Mouse (Mus musculus): Measurements from ENCODE around the gene Cttnbp2. TPM values are rescaled to one million over a fixed set of nuclear protein-coding genes. Genes with fewer than 3 reads are reported as not detected.

Gene Cttnbp2
- 3.0 and 4.2 TPM in 2 replicates for polyA plus RNA-seq (2012; rRNA removed)

DNA sequence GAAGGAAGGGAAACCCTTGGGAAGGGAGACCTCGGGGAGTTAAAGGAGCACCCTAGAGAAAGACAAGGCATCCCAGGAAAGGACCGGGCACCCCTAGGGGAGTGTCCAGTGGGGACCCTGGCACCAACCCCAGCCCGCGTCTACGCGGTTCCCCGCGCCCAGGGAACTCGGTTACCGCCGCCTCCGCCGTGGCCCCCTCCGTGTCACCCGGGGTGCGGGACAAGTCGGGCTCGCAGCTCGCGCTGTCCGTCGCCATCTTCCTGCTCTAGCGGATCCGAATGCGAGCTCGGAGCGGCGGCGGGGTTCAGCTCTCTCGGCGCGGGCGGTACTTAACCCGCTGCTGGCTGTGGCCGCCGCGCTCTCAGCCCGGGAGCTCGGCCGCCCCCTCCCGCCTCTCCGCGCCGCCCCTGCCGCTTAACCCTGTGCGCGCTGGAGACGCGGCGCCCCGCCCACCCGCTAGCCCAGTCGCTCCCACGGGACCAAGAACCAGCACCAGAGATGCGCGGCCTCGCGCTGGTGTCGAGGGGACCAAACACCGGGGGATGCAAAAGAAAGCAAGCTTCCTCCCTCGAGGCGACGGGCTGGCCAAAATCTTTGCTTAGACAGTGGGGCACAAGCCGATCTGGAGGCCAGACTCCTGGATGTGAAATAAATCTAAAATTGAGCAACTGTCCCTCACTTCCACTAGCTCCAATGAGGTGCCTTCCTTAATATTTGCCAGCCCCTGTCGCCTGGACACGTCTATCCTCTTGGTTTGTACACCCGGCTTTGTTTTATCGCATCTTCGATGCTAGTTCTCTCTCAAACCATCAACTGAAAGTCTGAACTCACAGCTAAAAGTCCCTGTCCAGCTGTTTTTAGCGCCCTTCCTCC, at the start of gene Cttnbp2:
Gene Cttnbp2 (minus strand): TSS at position 364 of the 873 bp plus-strand sequence.
- DNase-seq (ENCODE audit: low spot score), result peak; percentile 62

DNA sequence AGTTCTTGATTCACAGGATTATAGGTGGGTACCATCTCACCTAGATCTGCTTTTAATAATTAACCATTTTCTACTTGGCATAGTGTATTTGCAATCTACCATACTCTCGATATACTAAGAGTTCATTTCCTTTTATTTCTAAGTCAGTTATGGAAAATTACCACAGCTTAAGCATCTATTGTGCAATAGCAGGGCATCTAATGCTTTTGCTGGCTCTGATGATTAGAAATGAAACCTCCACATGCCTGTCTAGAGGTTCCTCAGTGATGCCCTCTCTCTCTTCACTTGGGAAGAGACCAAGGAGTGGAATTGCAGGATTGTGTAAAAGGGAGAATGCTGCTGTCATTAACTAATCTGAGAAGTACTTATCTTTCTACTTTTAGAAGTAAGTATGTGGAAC, 44.4 kb upstream of the Cttnbp2 start:
- no peak for DNase-seq (ENCODE audit: low spot score)

- DNase-seq (ENCODE audit: low spot score), result no peak
Measured at GRCm38 (mm10) chr6:18547516-18548465, 33.1 kb upstream of the Cttnbp2 start.

- DNase-seq (ENCODE audit: low spot score), result no peak
Measured at GRCm38 (mm10) chr6:18543878-18544277, 29.2 kb upstream of the Cttnbp2 start.

DNA sequence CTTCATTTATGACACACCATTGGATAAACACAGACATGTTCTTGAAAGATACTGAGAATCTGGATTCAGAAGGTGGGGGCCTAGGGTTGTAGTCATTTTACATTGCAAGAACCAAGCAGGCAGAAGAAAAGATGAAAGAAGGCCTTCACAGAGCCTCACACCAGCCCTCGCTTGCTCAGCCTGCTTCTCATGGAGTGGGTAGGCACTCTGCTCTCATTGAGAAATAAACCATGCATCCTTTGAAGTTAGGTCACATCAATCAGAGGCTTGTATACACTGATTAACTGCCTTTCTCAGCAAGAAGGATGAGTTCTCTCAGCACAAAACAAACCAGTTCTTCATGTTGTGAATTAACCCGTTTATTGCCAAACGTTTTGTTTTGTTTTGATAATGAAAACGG, 25.8 kb upstream of the Cttnbp2 start:
- DNase-seq (ENCODE audit: low spot score), result no peak

DNA sequence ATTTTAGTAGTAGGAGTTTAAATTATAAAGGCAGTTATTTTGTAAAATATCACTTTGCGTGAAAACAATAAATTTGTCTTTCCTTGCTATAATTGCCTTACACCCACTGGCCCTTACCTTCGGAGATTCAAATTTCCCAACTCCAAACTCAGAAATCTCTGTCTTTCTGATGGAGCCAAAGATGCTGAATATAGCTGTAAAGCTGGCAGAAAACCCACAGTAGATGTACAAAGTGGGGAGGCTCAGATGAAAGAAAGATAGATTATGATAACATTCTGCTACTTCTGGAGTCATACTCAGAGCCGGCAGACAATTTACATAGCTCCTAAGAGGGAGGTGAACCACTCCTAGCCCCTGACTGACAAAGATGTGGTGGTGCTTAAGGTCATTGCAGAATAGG, 15.8 kb upstream of the Cttnbp2 start:
- no peak for DNase-seq (ENCODE audit: low spot score)

GRCm38 (mm10) chr6:18517626-18518025, 3.0 kb upstream of the Cttnbp2 start:
- no peak for DNase-seq (ENCODE audit: low spot score)

DNA sequence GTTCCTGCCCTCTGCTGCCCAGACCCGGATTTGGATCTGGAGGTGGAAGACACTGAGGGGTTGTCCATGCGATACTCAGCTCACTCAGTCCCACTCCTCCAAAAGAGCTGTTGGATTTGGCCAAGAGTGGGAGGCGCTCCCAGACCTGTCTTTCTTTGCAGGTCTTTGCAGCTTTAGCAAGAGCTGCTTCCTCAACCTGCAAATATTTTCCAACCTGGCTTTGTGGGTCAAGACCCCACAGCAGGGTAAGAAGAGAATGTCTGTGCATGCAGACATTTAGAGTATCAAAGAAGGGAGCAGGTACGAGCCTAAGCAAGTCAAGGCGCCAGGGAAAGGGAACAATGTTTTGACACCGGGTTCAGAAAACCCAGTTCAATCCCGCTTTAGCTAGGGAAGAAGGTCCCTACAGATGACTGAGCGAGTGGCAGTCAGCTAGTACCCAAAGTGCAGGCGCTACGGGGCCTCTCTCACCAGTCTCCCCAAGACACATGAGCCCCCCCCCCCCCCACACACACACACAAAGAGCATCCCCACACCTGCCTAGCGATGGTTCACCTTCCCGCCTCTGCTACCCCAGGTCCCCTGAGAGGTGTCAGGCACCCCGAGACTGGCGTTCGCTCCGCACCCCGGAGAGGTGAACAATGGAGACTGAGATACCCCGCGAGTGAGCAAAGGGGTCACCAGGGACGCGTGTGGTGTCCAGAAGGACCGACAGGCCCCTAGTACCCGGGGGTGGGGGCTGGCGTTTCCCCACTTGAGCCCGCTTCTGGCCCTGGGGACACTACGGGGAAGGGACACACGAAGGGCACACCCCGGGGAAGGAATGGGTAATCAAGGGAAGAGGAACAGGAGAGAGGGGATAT, 801 bp downstream of the Cttnbp2 start:
- DNase-seq (ENCODE audit: low spot score), result peak; percentile 23

GRCm38 (mm10) chr6:18511886-18512285, 2.8 kb downstream of the Cttnbp2 start:
- no peak for DNase-seq (ENCODE audit: low spot score)

- no peak for DNase-seq (ENCODE audit: low spot score)
Measured at GRCm38 (mm10) chr6:18508036-18508435, 6.6 kb downstream of the Cttnbp2 start.

DNA sequence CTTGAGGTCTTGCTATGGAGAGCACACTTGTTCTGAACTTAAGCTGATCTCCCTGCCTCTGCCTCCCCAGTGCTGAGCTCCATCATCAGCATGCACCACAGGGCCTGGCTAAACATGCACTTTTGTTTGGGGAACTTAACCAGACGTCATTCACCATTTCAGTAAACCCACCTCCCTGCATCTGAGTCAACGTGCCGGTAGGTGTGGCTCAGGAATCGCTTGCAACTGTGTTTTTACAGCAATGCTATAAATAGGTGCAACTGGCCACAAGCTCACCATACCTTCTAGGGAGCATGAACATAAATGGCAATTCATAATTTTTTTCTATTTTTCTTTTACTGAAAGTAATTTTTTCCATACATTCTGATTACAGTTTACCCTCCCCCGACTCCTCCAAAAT, 14.8 kb downstream of the Cttnbp2 start:
- DNase-seq (ENCODE audit: low spot score), result no peak

DNA sequence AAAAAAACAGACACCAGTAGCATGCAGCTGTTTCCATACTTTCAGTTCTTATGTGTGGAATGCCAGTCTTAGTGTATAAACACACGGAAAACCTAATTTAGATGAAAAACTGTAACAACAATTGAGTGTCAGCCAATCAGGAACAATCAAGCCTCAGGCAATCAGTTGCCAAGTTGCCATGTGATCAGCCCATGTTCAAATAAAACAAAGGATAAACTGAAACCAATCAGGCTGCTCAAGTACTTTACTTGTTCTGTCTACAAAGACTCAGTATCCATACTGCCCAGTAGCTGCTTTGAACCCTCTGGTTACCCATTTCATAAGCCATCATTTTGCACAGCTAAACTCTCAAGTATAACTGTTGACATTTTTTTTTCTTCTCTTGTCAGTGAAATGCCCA, 21.7 kb downstream of the Cttnbp2 start:
- no peak for DNase-seq (ENCODE audit: low spot score)

DNA sequence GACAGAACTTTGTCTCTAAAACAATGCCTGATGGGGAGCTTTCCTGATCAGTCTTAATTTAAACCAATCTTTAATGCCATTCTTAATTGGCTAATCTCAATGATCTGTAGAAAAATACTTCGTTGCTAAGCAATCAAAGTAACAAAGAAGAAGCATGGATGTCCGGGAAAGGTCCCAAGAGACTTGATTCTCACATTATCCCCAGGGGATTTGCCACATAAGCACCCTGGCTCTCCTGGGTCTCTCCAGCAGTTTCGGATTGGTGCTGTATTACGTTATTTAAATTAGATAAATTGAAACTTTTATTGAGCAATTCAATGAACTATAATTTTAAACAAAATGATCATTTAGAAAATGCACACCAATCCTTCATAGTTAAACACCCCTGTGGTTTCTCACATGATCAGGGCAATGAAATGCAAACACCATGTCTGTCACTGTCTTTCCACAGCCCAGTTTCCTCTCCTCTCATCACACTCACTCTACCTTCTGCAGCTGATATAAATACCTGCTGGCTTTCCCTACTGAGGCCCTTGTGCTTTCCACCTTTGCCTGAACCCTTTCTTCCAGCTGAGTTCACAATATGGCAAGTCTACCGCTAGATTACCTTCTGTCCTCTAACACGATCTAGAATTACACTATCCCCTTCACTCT, 22.3 kb downstream of the Cttnbp2 start:
- no peak for DNase-seq (ENCODE audit: low spot score)

GRCm38 (mm10) chr6:18485087-18485486, 29.6 kb downstream of the Cttnbp2 start:
- no peak for DNase-seq (ENCODE audit: low spot score)

DNA sequence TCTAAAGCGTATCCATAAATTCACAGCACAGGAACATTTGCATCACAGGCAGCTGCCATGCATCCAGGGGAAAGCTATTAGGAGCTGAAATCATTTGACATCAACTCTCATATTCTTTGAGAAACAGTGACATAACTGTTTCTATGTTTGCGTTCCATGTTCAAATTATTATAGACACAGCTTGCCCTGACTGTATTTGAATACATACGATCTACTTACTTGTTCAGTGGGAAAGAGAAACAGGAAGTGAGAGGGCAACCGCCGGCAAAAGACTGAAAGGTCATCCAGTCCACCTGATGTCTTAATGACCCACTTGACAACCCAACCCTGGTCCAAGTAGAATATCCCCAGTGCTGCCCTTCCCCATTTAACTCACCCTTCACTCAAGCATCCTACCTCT, 30.6 kb downstream of the Cttnbp2 start:
- DNase-seq (ENCODE audit: low spot score), result no peak

DNA sequence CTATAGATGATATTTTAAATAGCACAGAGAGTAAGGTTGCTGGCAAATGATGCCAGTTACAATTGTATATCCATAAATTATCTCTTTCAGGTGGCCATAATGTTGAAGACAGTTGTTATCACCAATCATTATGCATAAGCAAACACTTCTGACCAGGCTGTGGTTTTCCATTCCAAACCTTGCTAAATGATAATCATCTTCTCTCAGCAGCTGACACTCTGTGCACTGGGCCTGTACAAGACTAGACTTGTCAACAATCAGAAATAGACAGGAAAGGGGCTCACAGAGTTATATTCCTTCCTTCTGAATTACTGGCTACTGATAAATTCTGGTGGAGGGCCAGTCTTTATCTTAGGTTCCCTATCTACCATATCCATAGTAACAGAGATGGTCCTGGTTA, 32.1 kb downstream of the Cttnbp2 start:
- DNase-seq (ENCODE audit: low spot score), result no peak

- no peak for DNase-seq (ENCODE audit: low spot score)
Measured at GRCm38 (mm10) chr6:18481781-18482180, 32.9 kb downstream of the Cttnbp2 start.

DNA sequence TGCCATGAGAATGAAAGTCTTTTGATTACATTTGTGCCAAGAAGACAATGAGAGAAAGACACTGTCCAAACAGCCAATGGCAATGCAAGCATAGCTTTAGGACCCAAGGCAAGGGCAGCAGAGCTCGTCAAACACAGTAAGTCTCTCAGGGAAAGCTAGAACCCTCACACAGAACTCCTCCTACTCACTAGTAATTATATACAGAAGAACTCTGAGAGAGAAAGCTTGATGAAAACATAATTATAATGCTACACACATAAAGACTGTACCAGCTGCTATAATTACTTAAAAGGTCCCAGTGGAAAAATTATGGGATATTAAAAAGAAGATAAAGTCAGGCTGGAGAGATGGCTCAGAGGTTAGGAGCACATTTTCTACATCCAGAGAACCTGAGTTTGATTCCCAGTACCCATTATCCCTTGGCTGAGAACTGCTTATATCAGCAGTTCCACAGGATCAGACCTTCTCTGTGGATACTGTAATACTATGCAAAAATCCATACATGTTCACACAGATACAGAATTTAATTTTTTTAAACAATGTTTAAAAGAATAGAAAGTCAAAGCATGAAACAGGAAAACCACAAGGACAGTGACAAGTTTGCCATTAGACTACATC, 37.2 kb downstream of the Cttnbp2 start:
- no peak for DNase-seq (ENCODE audit: low spot score)

GRCm38 (mm10) chr6:18474983-18475382, 39.7 kb downstream of the Cttnbp2 start:
- DNase-seq (ENCODE audit: low spot score), result no peak

- no peak for DNase-seq (ENCODE audit: low spot score)
Measured at GRCm38 (mm10) chr6:18474541-18474940, 40.1 kb downstream of the Cttnbp2 start.

DNA sequence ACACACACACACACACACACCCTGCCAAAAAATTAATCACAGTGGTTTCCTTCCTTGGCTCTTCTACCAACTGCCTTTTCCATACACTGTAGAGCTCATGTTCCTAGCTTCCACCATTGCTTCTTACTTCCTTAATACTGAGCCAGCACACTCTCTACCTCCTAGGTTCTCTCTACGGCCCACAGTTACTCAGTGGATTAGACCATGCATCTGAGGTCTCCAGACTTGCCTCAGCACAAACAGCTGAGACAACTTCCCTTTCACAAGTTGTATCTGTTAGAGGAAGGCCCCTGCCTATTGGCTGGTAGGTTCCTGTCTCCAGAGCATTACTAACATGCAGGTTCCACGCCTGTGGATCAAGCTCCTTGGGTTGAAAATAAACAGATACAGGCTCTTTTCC, 45.4 kb downstream of the Cttnbp2 start:
- DNase-seq (ENCODE audit: low spot score), result no peak
